Mouse (Mus musculus) erythroblast, embryonic 14.5 days (primary cell): ENCODE results near the gene Adgrd1.

ENCODE experiments used
- GATA1 ChIP-seq: IDR thresholded peaks from 2 replicates; pipeline ENCODE4 v1.6.1; 2012; ENCODE audit warnings: low read length, inconsistent platforms, mixed read lengths
- TAL1 ChIP-seq: IDR thresholded peaks from 3 replicates; pipeline ENCODE4 v1.6.1; 2012; ENCODE audit warnings: low read length, inconsistent platforms, mixed read lengths

DNA sequence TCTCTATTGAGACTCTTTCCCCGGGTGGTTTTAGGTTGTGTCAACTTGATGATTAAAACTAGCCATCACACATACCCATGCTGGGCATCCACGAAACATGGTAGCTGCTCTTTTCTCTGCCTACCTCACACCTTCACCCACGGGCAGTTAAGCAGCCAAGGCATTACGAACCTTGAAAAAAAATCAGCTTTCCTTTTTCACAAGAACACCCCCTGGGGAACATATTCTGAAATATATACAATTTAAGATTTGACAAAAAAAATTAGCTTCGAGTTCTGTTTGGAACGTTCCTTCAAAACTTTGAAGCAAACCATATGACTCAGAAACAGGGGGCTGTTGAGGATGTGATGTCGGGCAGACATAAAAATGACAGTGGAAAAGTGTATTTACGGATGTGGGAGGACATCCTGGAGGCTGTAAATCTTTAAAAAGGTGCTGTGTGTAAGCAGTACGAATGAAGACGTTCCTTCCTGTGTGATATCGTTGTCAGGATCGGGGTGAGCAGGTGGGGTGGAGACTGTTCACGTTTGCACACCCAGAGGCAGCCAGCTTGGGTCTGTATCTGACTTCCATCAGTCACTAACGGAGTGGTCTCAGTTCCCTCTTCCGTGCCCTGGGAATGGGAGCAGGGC, 25.2 kb downstream of the Adgrd1 start:
- TF ChIP-seq GATA1 (no peak), TAL1 (no peak)
